Mouse (Mus musculus) liver, postnatal 0 days (tissue): ENCODE data around the gene Gm17304.

Source experiments
- CTCF ChIP-seq: sonication (generic); IDR thresholded peaks from 2 replicates; pipeline ENCODE4 v1.5.1; 2016; ENCODE audit warnings: antibody characterized with exemption, low read depth
- EP300 ChIP-seq: IDR thresholded peaks from 2 replicates; pipeline ENCODE4 v1.6.1; 2016; ENCODE audit warnings: antibody characterized with exemption, low read depth, mild to moderate bottlenecking

DNA sequence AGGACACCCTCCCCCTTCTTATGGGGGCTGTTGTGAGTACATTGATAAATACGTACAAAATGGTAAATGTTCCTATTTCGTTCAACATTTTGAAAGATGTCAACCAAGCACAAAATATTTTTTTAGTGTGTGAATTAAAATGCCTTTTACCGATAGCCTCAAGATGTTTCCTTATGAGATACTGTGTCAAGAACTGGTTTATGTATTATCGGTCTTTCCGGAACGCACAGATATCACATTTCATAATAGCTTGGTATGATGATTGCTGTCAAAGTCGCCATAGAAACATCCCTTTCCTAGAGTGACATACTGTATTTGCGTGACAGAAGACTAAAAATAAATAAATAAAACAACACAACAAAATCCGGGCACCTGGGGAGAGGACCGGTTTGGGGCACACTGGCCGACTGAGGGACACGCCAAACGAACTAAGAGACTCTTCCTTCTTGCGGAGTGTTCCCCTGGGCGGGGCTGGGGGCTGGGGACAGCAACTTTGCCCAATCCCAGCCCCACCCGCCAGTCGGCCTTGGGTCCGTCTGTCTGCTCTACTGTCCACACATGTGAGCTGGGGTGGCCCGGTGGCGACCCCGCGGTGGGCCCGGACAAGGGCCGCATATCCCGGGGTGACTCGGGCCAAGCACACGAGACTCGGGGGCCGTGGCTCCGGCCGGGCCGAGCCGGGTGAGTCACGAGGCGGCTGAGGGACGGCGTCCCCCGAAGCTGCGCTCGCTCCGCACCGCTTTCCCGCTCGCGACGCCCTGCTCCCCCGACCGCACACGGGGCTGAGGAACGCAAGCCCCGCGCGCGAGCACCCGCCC, 34.9 kb upstream of the Gm17304 start:
- TF ChIP-seq CTCF (no peak), EP300 (no peak)
